Mouse (Mus musculus): ENCODE measurements around the gene Vav1.
A peak's percentile ranks its signal among the peaks of the same experiment; 100 is the strongest.
"Not testable (repeated sequence)": the region's sequence is repeated elsewhere in the genome, so short reads cannot be mapped to it uniquely, and the experiment has no call there.

The Vav1 gene

DNA sequence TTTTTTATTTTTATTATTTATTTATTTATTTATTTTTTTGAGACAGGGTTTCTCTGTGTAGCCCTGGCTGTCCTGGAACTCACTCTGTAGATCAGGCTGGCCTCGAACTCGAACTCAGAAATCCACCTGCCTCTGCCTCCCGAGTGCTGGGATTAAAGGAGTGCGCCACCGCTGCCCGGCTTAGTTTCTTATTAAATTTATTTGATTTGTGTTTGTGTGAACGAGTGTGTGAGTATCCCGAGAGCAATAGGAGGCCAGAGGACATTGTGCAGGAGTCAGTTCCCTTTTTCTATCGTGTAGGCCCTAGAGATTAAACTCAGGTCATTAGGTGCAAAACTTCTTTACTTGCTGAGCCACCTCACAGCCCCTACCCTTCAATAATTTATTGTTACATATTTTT, 56.3 kb downstream of the Vav1 start:
- DNase-seq (ENCODE audit: extremely low spot score, low read depth, low spot score), result not testable (repeated sequence)

DNA sequence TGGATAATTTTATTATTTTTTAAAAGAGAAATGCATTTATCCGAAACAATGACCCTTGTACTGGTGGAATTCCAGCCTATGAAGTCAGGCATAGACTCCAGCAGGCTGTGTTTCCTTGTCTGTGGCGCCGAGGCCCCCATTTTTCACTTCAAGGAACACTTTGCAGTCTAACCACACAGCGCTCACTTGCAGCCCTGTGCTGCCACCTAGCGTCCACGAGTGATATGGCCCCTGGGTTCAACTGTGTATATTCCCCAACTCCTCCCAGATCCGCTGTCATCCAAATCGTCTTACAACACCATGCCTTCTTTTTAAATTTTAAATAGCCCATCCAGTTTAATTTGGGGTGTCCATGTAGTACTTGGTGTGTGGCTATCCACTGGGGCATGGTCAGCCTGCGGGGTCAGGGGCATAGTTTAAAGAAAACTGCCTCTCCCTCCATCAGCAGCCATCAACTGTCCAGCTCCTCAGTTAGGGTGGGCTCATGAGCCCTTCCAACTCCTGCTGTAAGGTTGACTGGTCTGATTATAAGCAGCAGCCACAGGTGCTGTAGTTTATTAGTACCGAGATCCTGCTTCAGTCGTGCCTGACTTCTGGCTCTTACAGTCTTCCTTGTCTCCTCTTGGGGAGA, 56.9 kb downstream of the Vav1 start:
- peak; percentile 81 for DNase-seq (ENCODE audit: extremely low spot score, low read depth, low spot score)

DNA sequence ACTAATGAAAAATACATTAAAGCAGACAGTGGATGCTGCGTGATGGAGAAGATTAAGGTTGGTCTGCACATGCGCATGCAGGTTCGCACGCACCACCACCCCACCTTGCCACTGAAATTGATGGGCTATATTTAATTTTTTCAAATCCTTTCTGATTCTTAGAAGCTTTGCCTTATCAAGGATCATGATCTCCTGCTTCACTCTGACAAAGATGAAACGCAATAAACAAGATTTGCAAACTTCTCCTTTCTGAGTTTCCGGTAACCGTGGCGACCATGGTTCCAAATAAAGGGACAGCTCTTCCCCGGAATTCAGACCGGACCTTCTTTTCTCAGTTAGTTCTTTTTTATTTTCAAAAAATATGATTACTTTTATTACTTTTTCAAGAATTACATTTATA, 59.1 kb downstream of the Vav1 start:
- DNase-seq (ENCODE audit: extremely low spot score, low read depth, low spot score), result no peak

DNA sequence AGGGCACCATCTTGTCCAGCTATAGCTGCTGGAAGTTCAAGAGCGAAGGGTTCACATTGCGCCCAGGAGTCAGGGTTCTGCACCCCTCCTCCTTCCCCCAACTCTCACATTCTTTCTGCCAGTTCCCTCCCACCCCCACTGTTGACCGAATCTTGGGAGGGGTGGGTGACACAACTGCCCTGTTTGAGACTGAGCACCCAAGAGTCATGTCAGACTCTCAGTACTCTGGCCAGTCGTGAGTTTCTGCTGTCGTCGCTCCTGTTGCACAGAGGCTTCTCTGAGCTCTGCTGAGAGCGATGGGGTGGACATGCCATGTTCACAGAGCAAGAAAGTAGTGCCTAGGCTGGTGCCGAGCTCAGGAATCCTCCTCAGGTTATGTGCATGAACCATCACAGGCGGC, 60.4 kb downstream of the Vav1 start:
- DNase-seq (ENCODE audit: extremely low spot score, low read depth, low spot score), result no peak

DNA sequence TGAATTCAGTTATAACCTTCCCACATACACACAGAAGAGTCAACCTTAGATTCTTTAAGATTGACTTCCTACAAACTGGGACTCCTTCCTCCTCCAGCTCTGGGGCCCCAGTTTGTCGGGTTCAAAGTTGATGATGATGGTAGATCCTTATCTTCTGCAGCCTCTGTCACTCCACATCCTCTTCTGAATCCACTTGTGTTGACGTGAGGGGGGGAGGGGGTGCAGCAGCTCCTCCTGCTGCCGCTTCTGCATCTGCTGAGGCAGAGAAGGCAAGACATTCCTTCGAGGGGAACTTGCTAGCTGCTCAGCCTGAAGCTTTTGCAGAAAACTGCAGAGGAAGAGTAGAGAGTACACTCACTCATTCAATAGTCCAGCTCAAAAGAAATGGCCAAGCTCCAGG, 62.7 kb downstream of the Vav1 start:
- DNase-seq (ENCODE audit: extremely low spot score, low read depth, low spot score), result no peak

DNA sequence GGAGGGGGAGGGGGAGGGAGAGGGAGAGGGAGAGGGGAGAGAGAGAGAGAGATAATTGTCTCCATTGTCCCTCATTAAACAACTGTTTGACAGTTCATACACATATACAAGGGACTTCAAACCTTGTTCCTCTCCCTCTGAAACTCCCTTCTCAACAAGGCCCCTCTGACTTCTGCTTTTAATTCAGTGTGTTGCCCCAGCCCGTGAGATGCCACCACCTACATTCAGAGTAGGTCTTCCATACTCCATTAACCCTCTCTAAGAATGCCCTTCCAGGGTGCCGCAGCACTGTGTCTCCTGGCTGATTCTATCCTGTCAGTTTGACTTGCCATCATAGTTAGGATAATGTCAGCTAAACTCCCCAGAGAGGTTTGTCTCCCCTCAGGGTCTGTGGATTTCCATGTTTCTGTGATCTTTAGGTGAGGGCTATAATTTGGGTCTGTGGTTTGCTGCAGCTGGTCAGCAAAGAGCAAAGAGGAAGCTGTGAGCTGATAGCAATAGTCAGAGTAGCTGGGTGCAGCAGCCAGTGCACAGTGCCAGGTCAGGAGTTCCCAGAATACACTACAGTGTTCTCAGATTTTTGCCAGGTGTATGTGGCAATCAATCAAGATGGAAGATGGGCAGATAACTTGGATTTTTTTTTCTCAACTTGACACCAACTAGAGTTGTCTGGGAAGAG, 65.3 kb downstream of the Vav1 start:
- DNase-seq (ENCODE audit: extremely low spot score, low read depth, low spot score), result no peak

DNA sequence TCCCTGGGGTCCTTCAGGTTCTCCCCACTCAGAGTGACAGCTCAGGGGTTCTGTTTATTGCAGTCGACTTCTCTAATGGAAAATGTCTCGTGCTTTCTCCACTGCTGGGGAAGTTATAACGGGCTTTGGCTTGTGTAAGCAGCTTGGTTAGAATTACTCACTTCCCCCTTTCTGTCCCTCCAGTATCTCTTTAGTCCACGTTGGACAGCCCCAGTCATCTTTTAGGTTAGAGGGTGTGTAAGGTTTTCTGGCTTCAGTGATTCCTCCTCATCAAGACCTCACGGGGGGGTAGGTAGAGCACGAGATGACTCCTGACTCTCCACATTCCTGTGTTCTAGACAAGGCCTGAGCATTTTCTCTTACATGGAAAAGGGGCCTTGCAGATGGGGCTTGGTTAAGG, 68.1 kb downstream of the Vav1 start:
- DNase-seq (ENCODE audit: extremely low spot score, low read depth, low spot score), result no peak

DNA sequence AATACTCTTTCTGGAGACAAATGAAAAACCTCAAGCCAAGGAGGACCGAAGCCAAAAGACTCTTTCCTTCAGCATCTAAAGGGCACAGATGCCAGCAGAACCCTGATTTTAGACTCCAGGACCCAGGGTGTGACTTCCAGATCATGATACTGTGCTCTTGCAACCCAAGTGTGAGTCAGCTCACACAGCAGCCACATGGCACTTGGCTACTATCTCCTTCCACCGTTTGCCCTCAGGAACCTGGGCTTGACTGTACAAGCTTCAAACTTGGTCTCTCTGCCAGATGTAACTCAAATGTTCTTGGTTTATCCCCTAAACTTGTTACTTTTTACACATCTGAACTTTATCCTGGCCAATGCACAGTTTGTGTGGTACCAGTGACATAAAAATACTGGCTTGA, 68.9 kb downstream of the Vav1 start:
- no peak for DNase-seq (ENCODE audit: extremely low spot score, low read depth, low spot score)

DNA sequence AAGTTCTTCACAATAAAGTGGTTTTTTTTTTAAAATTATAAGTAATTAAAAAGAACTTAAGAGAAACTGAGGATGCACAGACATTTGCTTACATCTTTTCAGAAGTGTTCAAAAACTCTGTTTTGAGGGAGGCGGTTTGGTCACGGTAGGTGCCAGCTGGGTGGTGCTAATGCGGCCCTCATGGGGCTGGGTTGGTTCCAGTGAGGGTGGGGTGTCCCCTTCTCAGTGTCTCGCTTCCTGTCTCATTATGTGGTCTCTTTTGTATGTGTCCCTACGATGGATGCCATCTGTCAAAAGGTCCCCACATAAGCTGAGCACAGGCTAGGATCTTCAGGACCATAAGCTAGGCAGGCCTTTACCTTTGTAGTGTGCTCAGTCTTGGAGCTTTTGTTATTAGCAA, 70.2 kb downstream of the Vav1 start:
- DNase-seq (ENCODE audit: extremely low spot score, low read depth, low spot score), result no peak

DNA sequence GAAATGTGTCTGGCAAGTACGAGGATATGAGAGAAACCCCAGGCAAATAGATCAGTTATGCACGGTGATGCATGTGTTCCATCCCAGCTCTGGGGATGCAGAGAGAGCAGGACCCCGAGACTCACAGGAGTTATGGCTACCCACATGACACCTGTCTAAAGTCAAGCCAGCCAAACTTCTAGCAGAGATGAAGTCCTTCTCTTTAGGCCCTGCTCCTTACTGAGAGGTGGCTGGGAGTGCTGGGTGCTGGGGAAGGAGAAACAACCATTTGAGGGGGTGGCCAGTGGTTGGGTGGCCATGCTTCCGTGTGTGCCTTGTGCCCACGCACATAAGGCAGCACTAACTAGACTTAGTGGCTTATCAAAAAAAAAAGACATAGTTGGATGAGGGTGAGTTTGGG, 71.3 kb downstream of the Vav1 start:
- no peak for DNase-seq (ENCODE audit: extremely low spot score, low read depth, low spot score)

DNA sequence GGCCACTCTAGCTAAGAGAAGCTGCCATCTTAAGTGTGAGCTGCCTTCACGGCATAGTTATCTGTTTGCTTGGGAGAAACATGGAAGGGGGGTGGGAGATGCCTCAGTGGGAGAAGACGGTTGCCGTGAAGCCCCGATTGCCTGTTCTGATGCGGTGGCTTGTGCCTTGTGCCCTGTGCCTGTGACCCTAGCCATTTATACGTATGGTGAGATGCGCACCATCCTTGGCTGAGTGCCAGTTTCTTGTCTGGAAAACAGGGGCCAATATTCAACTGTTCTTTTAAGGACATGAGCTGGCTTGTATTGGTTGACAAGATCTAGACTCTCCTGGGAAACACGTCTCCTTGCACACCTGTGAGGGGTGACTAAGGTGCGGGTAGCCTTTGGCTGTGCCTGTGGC, 72.2 kb downstream of the Vav1 start:
- DNase-seq (ENCODE audit: extremely low spot score, low read depth, low spot score), result no peak

DNA sequence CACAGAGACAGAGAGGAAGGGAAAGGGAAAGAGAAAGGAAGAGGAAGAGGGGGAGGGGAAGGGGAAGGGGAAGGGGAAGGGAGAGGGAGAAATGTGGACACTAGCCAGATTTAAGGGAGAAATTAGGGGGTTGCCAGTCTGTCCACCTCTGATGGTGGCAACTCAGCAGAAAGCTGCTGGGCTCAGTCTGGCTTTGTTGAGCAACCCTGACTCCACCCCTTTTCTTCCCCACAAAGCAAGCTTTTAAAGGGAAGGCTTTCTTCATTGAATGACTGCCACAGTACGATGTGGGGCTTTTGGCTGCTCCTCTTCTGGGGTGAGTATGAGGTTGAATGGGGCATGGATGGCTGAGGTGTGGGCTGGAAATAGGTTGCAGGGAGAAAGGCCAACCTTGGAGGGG, 79.5 kb downstream of the Vav1 start, which contains the start of gene Adgre1:
Adgre1 (plus strand) TSS at position 251 of the 400 bp plus-strand sequence.
- no peak for DNase-seq (ENCODE audit: extremely low spot score, low read depth, low spot score)

DNA sequence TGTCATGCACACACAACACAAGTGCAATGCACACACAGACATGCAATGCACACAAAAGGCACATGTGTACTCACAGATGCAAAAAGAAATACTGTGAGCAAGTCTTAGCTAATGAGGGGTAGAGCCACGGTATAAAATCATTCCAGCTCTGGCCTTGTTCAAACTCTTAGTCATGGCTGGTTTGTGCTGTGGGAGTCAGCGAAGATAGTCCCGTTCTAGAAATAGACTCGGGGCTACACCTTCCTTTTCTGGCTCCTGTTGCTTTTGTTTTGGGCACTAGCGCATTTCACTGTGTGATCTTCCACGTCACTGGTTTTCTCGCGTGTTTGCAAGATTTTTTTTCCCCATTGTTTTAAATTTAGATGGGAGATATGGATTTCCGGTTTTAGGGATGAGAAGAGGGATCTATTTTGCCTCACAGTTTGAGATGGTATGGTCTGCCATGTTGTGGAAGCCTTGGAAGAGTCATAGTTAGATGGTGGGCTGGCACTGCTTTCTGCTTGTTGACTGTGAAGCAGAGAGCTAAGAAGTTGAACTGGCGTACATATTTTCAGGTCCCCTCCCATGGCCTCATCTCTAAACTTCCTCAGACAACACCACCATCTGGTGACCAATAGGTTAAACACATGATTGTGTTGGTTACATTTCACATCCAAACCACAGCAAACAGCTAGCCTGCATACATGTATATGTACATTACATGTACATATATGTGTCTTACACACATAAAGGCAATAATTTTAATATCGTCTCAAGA, 80.8 kb downstream of the Vav1 start:
- no peak for DNase-seq (ENCODE audit: extremely low spot score, low read depth, low spot score)
